Mouse (Mus musculus) left cerebral cortex, adult 9 months (tissue): ENCODE results near the gene S100a11.
"Not testable (repeated sequence)": the region's sequence is repeated elsewhere in the genome, so short reads cannot be mapped to it uniquely, and the experiment has no call there.

ENCODE experiments used
- DNase-seq, 2 experiments: peaks; one replicate each; pipeline ENCODE4 v3.0.0; 2022; ENCODE audit warnings: low spot score in 2 of 2

S100a11 gene

DNA sequence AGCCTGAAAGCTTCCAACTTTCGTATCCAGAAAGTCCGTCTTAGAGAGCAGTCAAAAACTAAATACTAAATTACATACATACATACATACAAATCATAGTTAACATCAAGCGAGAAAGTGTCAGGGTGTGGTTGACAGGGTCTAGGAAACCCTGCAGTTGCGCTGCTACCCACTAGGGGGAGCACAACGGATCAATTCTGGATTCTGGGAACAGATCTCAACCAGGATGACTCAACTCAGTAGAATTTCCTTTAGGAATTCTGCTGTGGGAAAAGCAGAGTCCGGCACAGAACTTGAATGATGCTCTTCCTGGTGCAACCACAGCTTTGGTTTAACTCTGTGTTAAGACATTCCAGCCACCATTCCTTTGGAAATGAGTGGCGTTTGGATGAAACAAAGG, 2.3 kb downstream of the S100a11 start:
- peak in 1 of 2 experiments; percentile 69 for DNase-seq

DNA sequence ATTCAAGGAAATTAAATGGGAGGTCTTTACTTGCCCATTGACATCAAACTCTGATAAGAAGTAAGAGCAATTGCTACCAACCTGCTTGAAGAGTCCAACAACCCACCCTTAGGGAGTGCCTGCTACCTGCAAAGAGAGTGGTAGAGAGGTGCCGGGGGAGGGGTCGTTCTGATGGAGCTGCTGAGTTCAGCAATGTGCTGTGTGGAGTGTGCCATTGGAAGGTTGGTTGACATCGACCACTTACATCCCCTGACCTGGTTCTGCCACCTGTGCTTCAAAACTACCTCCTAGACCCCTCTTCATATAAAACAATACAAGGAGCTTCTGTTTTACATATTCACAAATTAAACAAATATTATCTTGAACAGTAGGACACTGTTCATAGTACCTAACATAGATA, 7.0 kb downstream of the S100a11 start:
- no peak for DNase-seq

DNA sequence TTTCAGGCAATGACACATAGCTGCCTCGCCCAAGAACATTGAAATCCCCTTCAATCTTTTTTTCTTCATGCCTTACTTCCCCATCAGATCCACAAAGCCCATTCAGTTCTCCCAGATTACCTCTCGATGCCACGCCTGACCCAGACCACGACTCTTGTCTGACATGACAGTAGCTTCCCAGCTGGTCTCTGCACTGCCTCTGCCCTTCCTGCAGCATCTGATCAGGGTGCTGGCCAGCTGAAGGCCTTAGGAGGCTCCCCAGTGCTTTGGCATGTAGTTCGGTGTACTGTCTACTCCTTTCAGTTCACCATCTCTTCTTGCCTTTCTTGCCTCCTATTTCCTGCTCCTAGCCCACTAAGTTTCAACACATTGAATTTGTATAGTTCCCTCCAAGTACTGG, 8.5 kb downstream of the S100a11 start:
- no peak for DNase-seq

GRCm38 (mm10) chr3:93537068-93537576, 16.8 kb downstream of the S100a11 start:
- DNase-seq: no peak

DNA sequence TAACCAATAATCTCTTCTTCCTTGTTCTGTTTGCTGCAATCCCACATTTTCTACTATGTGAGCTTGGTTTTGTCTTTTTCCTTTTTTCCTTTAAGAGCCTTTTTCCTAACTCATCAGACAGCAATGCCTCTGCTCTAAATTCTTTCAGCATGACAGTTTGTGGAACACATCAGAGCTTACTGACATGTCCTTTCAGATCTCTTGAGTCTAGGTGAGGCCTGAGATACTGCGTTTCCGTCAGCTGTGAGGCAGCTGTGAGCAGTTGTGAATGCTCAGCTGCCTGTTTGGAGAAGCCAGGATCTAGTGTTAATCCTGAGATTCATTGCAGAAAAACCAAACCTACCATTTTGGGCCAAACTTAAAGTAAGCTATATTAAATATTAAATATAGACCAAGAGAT, 18.2 kb downstream of the S100a11 start:
- DNase-seq: no peak

- no peak for DNase-seq
Measured at GRCm38 (mm10) chr3:93541501-93541900, 21.2 kb downstream of the S100a11 start.

GRCm38 (mm10) chr3:93544170-93544569, 23.9 kb downstream of the S100a11 start:
- not testable (repeated sequence) for DNase-seq

DNA sequence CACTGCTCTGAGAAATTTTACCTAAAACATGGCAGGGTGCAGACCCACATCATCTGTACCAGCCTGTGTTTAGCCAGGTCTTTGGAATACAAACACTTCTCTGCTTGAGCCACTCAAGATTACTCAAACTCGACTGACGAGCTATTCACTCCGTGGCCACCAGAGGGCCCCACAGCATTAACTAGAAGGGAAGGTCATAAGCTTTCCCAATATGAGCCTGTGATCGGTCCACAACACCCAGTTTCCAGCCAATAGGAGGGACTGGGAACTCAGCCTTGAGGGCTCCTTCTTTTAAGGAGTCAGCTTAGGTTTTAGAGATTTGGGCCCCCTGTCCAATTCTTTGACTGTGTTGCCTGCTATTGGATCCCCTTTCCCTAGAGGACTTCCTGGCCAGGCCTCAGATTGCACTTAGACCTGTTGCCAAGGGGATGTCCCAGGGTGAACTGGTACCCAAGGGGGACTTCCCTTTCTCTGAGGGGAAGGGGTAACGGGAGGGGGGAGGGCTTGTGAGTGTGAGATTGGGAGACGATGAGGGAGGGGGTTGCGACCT, 26.9 kb downstream of the S100a11 start:
- peak in 1 of 2 experiments; percentile 87 for DNase-seq

- DNase-seq: no peak
Measured at GRCm38 (mm10) chr3:93547749-93548540, 27.7 kb downstream of the S100a11 start.

DNA sequence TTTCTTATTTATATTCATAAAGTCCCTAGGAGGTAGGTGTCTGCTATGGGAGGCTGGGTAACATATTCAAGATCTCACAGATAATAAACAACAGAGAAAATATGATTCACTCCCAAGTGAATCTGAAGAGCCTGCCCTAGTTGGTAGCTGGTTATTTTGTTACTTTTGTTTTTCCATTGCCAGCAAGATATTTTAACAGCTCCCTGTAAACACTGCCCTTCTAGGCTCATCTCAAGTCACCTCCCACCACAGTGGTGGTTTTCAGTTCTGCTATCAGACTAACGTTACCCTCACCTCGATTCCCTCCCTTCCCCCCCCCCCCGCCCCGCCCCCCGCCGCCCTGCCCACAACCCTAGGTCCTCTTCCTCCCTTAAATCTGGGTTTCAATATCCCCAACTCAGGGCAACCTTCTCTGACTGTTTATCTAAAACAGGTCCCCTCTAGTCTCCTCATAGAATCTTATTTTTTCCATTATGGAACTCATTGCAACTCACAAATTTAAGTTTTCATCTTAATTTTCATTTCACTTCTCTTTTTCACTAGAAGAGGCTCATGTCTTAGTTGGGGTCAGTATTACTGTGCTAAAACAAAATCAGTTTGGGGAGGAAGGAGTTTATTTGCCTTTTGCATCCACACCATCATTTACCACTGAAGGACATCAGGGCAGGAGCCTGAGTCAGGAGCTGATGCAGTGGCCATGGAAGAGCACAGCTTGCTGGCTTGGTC, 28.4 kb downstream of the S100a11 start:
- DNase-seq: no peak

DNA sequence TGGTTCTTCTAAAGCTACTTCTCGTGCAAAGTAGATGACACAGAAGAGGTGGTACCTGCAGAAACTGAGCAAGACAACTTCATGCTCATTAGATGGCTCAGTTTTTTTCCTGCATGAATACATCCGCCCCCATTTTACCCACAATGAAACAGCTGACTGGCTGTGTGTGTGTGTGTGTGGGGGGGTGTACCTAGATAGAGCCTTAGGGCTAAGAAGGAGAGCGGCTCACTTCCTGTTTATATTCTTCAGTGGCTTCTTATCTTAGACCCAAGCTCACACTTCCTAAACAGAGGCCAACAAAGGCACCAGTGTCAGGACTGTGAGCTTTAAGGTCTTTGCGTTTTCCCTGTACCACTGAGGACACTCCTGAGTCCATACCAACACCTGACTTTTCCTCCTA, 29.7 kb downstream of the S100a11 start:
- no peak for DNase-seq

DNA sequence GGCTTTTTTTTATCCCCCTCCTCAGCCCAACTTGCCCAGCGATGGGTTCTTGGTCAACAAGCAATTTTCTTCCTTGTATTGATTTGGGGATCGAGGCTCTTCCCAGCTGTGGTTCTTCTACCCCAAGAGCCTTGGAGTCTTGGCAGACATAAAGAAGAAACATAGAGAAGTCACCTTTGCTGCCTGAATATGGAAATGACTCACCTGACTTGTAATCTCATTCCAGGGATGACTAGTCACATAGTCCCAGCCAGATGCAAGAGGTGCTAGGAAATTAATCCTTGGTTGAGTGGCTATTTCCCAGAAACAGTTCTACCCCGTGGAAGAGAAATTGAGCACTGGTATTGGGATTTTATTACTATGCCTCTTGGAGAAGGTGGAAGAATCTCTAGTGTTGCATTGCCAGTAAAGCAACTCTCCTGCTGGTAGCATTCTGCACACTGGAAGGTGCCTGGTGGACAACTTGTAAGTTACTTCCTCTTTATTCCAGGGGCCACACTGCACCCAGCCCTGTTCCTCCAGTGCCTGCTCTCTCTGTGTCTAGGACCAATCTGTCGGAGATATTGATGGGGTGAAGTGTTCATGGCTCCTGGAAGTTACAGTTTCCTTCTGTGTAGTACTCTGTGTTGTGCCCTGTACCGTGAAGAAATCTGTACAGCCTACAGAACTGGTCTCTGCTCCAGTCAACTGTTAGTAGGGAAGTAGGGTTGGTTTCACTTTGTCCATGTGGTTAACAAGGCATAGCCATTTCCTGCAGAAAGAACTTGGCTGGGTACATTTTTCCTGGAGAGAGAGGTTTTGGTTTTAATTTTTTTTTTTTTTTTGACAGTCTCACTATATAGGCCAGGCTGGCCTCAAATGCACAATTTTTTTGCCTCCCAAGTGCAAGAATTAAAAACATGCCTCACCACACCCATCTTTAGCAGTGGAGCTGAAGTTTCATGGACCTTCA, 31.9 kb downstream of the S100a11 start:
- DNase-seq: no peak

GRCm38 (mm10) chr3:93553311-93553710, 33.0 kb downstream of the S100a11 start:
- DNase-seq: no peak

- DNase-seq: no peak
Measured at GRCm38 (mm10) chr3:93553765-93554378, 33.6 kb downstream of the S100a11 start.

- DNase-seq: no peak
Measured at GRCm38 (mm10) chr3:93554379-93554980, 34.2 kb downstream of the S100a11 start.

DNA sequence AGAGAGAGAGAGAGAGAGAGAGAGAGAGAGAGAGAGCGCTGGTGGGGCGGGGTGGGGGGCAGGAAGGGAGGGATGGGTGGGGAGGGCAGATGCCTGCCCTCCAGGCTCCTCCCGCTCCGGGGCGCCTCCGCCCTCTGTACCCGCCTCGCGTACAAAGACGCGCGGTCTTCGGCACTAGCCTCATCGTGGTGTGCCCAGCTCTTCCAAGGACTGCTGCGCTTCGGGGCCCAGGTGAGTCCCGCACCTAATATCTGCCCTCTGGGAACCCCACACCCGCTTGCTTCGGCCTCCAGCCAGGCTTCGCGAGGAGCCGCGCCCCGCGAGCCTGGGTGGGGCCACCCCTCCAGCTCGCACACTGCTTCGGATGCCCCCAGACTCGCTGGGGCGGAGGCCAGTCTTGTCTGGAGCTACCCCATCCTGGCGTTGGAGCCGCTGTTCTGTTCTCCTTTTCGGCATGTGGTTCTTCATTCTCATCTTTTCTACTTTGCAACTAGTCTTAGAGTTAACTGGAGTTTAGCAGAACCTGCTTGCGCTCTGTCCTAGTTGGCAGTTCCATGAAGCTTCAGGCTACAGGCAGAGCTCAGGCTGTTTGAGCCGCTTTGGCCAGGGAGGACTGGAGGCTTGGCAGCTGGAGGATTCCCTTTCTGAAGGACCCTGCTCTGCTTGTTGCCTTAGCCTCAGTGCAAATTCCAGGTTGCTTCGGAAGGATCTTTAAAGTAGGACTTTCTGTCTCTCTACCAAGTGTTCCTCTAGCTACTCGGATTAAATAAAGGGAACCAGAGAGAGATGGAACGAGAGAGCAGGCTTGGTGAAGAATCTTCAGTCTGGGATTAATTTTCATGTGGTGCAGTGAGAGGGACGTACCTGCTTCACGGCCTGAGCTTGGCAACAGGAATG, 34.9 kb downstream of the S100a11 start, which contains the start of gene S100a10:
TSS of gene S100a10 (plus strand) at position 100 of the 897 bp plus-strand sequence.
- DNase-seq: peak in 1 of 2 experiments; percentile 18

- DNase-seq: no peak
Measured at GRCm38 (mm10) chr3:93555878-93556254, 35.6 kb downstream of the S100a11 start.

DNA sequence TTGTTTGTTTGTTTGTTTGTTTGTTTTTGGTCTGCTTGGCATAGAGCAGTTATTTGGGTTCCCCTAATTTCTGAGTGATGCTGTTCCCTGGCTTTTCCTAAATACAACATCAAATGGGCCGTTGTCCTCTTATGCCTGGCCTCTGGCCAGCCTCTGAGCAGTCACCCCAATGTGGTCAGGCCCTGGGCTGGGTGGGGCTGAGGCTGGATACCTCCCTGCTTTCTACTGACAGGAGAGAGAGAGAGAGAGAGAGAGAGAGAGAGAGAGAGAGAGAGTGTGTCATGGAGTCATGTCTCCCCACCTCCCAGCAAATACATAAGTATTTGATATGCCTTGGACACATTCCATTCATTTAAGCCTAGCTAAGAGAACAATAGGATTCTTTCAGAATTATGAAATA, 36.3 kb downstream of the S100a11 start:
- DNase-seq: no peak

GRCm38 (mm10) chr3:93557471-93557870, 37.2 kb downstream of the S100a11 start:
- DNase-seq: no peak
